Comparison of ENCODE assay signal across 14 mouse cellular contexts in genomic region chr13:59946509-59946908, GRCm38 (mm10).
"Had no signal": no experiment of that assay in that cellular context is flagged by ENCODE, and none has a peak within 500 bp of the region (broad histone marks: within the 10 kb centered on the region; RNA-seq: fewer than 3 reads in every experiment).

No protein-coding gene starts in this region.

- H3K36me3 ChIP-seq: limb, embryonic 10.5 days; limb, embryonic 13.5 days; liver, embryonic 13.5 days had no signal

- H3K27me3 ChIP-seq: limb, embryonic 13.5 days had no signal

- H3K4me1 ChIP-seq: liver, embryonic 13.5 days had no signal

- DNase-seq: kidney, adult 8-10 months; layer of hippocampus, adult 9-11 months; liver; liver, embryonic 13.5 days; lung, adult 2 months; lung, postnatal 14 days; lung, postnatal 4 days; midbrain, embryonic 14.5 days; thymus, adult 18-20 months; thymus, postnatal 36 days had no signal

- H3K9ac ChIP-seq: limb, embryonic 13.5 days; liver, embryonic 13.5 days had no signal

- H3K27ac ChIP-seq: layer of hippocampus, adult 2 months; limb, embryonic 10.5 days; limb, embryonic 13.5 days; liver, embryonic 13.5 days had no signal

- H3K9me3 ChIP-seq: limb, embryonic 10.5 days; limb, embryonic 13.5 days; liver, embryonic 13.5 days had no signal

- H3K4me2 ChIP-seq: limb, embryonic 13.5 days; liver, embryonic 13.5 days; midbrain, embryonic 11.5 days had no signal

- H3K4me3 ChIP-seq: layer of hippocampus, adult 2 months; limb, embryonic 10.5 days; limb, embryonic 13.5 days; liver, embryonic 13.5 days had no signal
